Mouse (Mus musculus): ENCODE measurements around the gene Arl8b.

Arl8b gene

DNA sequence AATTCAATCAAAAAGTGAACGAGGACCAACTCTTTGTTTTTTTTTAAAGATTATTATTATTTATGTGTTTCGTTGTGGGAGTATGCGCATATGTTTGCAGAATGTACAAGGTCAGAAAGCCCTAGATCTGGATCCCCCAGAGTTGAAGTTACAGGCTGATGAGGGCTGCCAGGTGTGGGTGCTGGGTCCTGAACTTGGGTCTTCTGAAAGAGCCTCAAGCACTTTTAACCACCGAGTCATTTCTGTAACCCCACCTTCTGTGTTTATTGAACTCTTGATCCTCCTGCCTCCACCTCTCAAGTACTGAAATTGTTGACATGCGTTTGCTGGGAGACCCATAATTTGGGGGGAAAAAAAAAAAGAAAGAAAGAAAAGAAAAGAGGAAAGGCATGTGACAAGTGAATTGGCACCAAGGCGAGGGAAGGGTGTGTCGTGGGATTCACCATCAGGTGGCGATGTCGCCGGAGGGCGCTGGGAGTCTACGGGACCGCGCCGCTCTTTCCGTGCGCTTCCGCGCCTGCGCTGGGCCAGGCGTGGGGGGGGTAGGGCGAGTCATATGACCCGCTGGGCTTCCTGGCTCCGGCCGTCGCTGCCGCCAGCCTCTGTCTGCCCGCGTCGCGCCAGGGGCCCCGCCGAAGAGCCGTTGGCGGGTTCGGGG, at the start of gene Arl8b:
Gene Arl8b (plus strand): TSS at position 574 of the 658 bp plus-strand sequence.
- peak; percentile 94 to 96 for DNase-seq (ENCODE audit: low spot score in 2 of 2)

DNA sequence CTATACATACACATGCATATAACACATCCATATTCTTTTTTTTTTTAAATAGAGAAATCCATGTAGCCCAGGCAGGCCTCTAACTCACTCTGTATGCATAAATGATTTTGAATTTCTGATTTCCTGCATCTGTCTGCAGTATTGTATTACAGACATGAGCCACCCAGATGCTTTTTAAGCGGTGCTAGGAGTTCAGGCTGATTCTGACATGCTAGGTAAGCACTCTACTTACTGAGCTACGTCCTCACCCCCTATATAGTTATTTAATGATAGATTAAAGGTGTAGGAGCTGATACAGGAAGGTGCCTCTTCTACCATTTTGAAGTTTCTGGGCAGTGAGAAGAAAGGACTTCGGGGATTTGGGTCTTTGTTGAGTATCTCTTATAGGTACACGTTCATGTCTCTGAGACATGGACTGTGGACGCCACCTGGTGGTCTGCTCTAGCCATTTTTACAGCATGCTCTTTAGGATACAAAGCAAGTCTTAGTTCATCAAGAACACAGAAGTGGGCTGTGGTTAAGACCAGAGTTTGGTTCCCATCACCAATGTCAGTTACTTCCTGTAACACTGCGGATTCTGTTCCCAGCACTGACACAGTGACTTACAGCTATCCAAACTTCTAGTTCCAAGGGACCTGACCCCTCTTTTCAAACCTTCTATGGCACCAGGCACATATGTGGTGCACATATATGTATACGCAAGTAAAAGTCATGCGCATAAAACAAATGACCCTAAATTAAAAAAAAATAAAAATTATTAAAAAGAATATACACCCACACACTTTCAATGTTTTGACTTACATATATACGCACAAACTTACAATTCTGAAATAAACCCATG, 46.8 kb upstream of the Arl8b start:
- peak; percentile 81 to 89 for DNase-seq (ENCODE audit: low spot score in 2 of 2)

DNA sequence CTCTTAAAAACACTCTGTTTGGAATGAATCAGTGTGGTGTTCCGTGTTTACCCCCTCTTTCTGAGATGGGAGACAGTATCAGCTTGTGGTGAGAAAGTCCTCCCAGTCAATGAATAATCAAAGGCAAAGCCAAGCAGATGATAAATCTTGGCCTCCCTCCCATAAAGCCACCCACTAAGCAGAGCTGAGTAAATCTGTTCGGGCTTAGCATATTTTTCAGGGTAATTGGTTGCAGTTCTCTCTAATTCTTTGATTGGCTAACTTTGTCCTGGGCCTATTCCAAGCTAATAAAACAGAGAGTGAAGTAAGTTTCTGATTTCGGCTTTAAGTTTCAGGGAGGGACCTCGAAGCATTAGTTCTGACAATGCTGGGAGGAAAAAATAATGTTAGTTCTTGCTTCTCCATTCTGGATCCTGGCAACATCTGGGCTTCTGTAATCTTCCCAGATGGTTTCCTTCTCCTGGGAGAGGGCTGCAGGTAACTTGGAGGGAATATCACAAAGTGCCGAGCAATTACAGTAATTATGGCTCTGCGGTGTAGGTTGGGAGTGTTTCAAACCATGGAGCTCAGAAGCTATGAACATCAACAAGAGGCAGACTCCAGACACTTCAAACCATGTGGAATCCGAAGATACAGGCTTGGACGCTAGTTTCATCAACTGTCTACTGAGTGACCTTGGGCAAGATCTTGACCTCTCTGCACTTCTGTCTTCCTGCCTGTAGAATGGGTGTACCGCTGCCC, 44.3 kb upstream of the Arl8b start:
- peak; percentile 48 to 73 for DNase-seq (ENCODE audit: low spot score in 2 of 2)

DNA sequence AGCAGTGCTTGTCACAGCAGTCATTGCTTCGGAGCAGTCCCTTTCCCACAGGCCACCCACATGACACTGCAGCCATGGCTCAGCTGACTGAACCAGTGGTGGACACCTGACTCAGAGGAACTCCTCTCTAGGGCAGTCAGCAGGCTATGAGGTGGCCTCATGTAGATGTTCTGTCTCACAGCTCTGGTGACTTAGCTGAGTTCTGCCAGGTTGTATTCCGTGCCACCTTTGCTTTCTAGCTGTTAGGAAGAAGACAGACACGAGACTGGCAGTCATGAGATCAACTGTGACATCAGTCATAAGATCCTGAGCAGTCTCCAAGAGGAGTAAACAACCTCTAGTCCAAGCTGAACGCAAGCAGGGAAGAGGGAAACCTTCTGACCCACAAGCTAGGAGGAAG, 42.3 kb upstream of the Arl8b start:
- no peak for DNase-seq (ENCODE audit: low spot score in 2 of 2)

DNA sequence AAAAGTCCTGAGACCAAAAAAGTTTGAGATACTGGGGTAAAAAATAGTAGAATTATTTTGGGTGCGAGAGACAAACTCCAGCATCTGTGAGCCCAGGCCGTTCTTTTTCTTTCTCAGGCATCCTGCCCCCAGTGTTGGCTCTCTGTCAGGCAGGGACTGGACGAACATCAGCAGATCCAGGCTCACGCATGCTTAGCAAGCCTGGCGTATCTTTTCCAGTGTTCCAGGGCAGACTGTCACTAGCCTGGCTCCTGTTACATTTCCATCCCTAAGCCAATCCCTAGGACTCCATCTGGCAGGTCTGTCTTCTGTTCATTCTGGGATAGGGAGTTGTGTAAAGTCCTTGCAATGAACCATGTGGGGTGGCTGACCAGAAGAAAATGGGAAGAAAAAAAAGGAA, 39.2 kb upstream of the Arl8b start:
- DNase-seq (ENCODE audit: low spot score in 2 of 2): no peak

DNA sequence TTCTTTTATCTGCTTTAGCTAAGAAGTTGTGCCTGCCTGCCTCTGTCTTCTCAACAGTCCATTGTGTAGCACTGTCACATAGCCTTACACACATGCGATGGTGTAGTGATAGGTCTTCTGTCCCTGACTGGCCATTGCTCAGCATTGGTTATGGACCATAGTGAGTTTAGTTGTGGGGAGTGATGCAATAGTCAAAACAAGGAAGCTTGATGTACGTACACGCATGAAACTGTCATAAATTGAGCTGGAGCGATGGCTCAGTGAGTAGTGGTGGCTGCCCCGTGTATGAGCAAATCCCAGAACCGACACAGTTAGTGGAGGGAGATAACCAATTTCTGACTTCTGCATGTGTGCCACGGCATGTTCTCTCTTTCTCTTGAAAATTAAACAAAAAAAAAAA, 31.6 kb upstream of the Arl8b start:
- no peak for DNase-seq (ENCODE audit: low spot score in 2 of 2)

DNA sequence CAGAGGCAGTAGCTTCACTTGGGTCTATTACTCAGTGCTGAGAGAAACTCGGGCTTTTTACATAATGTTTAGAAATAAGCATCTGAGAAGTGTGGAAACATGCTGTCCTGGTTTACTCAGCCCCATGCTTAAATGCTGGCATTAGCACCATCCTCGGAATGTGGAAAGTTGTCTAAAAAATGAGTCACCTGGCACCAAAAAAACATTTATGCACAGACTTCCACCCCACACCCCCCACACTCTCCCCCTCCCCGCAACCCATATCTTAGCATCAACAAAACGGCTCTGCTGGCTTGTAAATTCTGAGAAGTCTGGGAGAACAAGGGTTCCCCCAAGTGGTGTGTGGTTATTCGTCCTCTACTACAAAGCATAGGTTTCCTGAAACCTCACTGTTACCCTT, 30.5 kb upstream of the Arl8b start:
- peak; percentile 29 to 50 for DNase-seq (ENCODE audit: low spot score in 2 of 2)

DNA sequence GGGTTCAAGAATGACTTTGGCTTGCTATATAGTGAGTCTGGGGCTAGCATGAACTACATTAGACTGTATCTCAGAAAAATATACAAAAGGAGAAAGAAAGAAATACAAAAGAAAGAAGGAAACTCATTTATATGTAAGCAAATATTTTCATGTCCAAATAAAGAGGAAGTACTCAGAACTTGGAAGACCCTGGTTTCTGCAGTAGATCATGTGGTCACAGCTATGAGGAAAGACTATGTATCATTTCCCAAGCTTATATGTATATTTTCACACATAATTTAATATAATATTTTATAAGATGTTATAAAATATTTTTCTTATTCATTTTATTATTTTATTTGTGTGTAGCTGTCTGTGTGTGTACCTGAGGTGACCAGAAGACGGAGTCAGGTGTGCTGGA, 29.4 kb upstream of the Arl8b start:
- no peak for DNase-seq (ENCODE audit: low spot score in 2 of 2)

DNA sequence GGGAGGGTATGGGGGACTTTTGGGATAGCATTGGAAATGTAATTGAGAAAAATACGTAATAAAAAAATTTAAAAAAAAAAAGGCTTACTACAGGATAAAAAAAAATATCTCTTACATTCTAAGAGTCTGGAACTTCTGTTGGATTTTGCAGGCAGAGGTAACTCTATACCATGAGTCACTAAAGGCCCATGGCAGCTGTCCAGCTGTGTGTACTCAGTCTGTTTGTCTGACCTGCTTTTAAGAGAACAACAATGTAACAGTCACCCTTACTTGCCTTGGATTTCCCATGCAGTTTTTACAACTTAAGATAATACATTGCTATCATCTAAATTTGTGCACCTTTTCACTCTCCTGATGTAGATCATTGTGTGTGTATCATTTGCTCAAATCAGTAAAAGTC, 28.5 kb upstream of the Arl8b start:
- no peak for DNase-seq (ENCODE audit: low spot score in 2 of 2)

DNA sequence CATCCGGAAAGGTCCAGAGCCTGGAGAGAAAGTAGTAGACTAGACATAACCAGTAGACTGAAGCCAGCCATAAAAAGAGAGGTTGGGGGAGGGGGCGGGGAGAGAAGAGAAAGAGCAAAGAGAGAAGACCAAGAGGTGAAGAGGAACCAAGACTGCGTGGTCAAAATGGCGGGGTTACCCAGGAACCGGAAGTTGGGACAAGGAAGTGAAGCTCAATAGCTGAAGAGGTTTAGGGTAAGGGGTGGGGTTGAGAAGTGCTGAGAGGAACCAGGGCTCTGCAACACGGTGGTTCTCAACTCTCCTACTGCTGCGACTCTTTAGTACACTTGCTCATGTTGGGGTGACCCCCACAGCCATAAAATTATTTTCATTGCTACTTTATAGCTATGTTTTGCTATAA, 27.0 kb upstream of the Arl8b start:
- no peak for DNase-seq (ENCODE audit: low spot score in 2 of 2)

DNA sequence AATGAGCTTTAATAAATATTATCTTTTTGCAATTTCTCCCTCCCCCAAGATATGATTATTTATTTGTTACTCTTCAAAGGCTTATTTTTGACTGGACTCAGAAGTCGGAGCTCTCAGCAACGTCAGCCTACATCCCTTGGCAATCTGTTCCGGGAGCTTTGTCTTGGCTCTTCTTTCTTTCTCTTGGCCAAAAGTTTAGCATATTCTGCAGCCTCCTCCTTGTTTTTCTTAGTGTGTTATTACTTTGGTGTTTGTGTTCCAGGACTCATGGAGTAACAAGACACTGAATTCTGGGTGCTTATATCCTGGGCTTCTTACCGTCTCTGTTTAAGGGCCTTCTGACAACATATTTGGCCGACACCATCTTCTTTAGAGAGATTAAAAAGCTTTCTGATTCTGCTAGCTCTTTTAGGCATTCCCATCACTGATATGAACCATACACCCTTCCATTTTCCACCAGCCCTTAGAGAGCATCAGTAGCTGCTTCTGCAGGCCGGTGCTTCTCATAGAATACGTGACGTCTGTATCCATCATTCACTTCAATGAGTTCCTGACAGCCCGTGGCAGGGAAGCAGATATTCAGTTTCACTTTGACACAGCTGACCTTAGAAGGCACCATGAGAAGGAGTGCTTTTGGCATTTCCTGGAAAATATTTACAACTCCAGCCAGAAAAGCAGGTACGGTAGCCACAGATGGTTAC, 23.8 kb upstream of the Arl8b start:
- DNase-seq (ENCODE audit: low spot score in 2 of 2): no peak

DNA sequence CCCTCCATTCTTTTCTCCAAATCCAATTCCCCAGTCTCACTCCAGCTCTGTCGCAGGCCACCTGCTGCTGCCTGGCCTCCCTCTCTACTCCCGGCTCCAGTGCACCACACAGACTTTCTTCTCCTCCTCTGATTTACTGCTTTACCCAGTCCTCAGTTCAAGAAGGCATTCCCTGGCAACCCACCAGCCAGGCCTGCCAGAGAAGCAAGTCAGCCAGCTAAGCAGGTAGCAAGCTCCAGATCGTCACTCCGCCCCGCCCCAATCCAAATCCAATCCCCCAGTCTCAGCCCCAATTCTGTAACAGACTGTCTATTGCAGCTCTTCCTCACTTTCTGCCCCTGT, 23.2 kb upstream of the Arl8b start:
- no peak for DNase-seq (ENCODE audit: low spot score in 2 of 2)

DNA sequence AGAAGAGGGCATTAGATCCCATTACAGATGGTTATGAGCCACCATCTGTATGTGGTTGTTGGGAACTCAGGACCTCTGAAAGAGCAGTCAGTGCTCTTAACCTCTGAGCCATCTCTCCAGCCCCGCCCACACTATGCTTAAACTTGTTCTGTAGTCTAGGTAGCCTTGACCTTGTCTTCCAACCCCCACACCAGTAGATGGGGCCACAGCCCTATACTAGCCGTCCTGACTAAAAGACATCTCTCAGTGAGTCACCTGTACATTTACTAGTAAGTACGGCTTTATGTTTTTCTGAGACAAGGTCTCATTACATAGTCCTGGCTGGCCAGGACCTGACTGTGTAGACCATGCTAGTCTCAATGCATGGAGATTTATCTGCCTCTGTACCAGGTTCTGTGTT, 12.0 kb upstream of the Arl8b start:
- DNase-seq (ENCODE audit: low spot score in 2 of 2): no peak

DNA sequence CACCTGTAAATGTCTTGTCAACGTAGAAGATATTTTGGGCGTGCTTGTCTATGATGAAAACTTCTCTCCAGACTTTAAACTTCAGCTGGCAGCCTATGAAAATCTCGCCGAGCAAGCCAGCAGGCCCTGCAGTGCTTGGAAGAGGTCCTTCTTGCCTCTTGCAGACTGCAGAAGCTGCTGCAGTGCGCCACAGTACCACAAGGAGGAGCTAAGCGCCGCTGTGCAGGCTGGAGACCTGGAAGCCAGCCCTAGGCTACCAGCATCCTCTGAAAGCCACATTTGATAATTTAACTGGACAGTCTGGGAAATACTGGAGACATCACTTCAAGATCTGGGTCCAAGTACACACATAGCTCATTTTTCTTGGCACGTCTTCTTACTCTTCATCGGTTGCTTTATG, 10.0 kb upstream of the Arl8b start:
- DNase-seq (ENCODE audit: low spot score in 2 of 2): peak; percentile 80 to 89

DNA sequence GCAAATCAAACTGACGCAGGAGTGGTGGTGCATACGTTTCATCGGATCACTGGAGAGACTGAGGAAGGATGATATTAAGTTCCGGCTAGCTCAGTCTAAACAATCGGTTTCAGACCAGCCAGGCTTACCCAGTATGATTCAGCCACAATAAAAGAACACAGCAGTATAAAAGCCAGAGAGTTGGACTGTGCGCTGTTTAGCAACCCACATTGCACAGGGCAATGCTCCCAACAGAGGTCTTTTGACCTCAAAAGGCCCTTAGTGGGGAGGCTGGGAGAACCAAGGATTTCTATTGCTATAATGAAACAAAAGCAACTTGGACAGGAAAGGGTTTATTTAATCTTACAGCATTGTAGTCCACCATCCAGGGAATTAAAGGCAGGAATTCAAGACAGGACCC, 9.4 kb upstream of the Arl8b start:
- no peak for DNase-seq (ENCODE audit: low spot score in 2 of 2)

DNA sequence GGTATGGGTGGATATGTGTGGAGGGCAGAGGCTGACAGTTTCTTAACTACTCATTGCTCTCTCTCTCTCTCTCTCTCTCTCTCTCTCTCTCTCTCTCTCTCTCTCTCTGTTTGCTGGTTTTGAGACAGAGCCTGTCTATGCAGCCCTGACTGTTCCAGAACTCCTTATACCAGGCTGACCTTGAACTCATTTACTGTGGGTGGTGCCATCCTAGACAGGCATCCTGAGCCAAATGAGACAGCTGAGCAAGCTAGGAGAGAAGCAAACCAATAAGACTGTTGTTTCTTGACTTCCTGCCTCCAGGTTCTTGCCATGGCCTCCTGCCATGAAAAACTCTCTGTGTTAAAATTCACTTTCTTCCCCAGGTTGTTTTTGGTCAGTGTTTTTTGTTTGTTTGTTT, 6.6 kb upstream of the Arl8b start:
- no peak for DNase-seq (ENCODE audit: low spot score in 2 of 2)

DNA sequence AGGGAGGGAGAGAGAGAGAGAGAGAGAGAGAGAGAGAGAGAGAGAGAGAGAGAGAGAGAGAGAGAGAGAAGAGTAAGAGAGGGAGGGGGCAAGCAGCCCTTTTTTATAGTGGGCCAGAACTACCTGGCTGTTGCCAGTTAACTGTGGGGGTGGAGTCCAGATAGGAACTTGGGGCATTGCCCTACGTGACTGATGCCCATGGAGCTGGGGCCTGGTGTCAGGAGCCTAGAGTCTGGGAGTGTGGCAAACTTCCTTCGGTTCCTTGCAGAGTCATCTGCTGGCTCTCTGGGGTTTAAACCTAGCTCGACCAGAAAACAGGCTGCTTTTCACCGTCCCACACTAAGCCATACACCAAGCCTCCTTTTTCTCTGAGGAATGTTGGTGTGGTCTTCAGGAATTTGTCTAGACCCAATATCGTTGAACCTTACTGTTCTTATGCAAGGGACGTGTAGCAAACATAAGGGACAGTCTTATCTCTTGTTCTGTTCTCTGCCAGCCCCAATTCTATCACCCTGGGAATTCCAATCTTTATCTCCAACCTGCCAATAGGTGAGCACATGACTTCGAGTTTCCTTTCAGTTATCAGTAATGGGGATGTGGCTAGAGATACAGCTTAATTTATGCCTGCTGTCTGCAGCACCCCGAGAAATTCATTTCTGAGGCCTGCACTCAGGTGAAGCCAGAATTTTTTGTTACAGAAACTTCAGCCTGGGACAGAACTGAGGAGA, 5.2 kb upstream of the Arl8b start:
- DNase-seq (ENCODE audit: low spot score in 2 of 2): no peak

DNA sequence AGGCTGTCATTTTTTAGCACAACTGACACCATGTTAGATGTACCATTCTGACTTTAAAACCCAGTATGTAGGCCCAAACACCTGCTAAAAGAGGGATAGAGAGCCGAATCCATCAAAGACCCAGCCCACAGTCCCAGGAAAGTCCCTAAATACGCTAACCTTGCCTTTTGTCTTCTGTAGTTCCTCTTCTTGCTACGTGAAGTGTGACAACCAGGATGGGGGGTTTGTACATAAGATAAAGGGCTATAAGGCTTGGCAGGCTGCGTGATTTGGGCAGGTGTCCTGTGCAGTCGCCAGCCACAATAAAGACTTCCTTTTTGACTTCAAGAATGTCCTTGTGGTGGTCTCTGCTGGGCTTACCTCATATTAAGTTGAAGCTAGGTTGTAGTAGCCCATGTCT, 4.5 kb upstream of the Arl8b start:
- no peak for DNase-seq (ENCODE audit: low spot score in 2 of 2)

DNA sequence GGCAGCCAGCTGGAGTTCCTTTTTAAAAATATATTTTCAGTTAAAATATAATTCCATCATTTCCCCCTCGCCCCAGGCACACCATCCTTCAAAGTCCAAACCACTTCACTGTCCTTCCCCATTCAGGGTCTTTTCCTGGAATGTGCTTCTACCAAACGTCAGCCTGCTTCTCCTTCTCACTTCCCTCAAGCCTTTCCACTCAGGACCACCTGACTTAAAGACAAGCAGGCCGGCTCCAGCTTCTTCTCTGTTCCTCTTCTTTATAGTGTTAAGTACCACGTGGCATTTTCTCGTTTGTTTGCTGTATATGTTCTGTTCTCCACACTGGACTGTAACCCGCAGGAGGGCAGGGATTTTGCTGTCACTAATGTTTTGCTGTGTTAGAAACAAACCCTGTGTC, 1.0 kb upstream of the Arl8b start:
- DNase-seq (ENCODE audit: low spot score in 2 of 2): no peak

DNA sequence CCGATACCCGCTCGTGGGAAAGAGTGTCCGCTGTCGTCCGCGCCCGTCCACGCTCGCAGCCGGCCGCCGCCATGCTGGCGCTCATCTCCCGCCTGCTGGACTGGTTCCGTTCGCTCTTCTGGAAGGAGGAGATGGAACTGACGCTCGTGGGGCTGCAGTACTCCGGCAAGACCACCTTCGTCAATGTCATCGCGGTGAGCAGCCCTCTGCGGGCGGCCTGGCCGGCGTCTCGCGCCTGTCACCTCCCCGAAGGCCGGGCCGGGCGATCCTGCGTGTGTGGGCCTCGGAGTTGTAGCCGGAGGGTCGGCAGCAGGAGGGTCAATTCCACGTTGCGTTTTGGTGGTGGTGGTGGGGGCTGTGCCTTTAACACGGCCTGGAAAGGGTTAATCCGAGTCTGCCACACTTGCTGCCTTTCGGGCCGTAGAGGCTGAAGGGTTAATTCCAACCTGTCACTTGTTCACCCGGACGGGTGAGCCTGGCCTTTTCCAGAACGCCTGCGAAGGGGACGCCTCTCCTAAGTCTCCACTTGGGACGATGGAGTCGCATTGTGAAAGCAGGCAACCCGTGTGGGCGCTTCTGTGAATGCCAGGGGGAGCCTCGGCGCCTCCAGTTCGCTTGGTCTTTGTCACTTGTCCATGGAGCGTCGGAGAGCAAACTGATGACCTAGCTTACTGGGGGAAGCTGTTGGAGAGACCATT, 434 bp downstream of the Arl8b start:
- DNase-seq (ENCODE audit: low spot score in 2 of 2): peak; percentile 16 to 33

DNA sequence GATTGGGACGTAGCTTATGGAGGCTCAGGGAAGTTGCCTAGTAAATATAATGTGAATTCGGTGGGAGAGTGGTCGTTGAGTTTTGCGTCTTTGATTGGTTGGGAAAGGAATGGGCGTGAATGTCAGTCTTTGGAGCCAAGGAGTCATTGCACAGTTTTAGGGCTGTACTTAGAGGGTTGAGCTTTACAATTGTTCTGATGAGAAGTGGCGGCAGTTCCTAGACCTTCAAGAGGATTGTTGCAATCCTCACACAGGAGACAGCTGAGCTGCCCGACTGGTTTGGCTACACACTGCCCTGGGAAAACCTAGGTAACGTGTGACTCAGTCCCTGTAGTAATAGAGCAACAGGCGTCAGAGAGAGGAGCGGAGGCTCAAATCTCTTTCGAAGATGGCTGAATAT, 1.2 kb downstream of the Arl8b start:
- no peak for DNase-seq (ENCODE audit: low spot score in 2 of 2)

All from frontal cortex, postnatal 36 days (tissue).